Mouse (Mus musculus) left cerebral cortex, adult 8-10 months (tissue): Measurements from ENCODE around the gene Siah3. TPM values are rescaled to one million over a fixed set of nuclear protein-coding genes. Genes with fewer than 3 reads are reported as not detected.

Experiments used
- DNase-seq, 2 experiments: peaks; one replicate each; pipeline ENCODE4 v3.0.0; 2022; ENCODE audit warnings: low spot score in 2 of 2
- total RNA-seq, 4 experiments: library from RNA; stranded (reverse); gene quantifications; 2 replicates each; pipeline ENCODE4 v1.2.4; 2022

Siah3 gene
- total RNA-seq, 4 experiments from 2014 or later = 4.3 to 5.5 (median 5.4) TPM

DNA sequence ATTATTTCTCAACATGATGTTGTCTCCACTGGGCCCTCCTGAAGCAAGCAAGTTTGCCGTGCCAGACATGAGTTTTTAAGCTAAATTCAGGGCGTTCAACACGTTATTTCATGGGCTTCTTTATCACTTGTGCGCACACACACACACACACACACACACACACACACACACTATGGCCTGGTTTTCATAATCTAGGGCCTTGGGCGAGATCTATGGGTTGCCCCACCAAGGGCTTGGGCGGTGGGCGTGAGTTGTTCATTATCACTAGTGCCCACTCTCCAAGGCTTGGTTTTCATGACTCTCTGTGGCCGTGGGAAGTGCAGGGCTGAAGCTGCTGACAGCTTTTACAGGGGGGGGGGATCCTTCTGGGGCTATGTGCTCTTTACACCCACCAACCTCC is 63.9 kb downstream of the Siah3 start:
- DNase-seq = no peak

DNA sequence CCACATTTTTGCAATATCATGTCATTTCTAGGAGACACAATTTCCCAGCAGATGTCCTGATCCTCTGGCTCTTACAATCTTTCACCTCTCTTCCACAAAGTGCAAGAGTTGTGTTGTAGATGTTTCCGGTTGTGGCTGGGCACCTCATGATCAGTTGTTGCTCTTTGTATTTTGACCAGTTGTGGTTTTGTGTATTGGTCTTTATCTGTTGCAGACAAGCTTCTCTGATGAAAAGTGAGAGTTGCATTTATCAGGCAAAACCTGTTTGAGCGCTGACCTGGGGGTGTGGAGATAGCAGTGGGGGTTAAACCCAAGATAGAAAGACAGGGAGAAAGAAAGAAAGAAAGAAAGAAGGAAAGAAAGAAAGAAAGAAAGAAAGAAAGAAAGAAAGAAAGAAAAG is 68.9 kb downstream of the Siah3 start:
- no peak for DNase-seq

DNA sequence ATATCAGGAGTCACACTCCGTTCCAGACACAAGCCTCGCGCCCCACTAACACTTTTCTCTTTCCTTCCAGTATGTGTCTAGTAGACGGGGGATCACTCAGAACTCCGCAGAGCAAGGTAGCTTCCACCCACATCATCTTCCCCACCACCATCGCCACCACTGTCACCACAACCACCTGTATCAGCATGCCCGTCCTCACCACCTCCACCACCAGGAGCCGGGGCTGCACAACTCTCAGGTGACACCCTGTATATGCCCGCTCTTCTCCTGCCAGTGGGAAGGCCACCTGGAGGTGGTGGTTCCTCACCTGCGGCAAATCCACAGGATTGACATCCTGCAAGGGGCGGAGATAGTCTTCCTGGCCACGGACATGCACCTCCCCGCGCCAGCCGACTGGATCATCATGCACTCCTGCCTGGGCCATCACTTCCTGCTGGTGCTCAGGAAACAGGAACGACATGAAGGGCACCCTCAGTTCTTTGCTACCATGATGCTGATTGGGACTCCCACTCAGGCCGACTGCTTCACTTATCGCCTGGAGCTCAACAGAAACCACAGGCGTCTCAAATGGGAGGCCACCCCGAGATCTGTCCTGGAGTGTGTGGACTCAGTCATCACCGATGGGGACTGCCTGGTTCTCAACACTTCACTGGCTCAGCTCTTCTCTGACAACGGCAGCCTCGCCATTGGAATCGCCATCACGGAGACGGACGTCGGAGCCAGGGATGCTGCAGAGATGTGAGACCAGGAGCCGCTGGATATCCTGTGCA is 69.8 kb downstream of the Siah3 start:
- DNase-seq = no peak

DNA sequence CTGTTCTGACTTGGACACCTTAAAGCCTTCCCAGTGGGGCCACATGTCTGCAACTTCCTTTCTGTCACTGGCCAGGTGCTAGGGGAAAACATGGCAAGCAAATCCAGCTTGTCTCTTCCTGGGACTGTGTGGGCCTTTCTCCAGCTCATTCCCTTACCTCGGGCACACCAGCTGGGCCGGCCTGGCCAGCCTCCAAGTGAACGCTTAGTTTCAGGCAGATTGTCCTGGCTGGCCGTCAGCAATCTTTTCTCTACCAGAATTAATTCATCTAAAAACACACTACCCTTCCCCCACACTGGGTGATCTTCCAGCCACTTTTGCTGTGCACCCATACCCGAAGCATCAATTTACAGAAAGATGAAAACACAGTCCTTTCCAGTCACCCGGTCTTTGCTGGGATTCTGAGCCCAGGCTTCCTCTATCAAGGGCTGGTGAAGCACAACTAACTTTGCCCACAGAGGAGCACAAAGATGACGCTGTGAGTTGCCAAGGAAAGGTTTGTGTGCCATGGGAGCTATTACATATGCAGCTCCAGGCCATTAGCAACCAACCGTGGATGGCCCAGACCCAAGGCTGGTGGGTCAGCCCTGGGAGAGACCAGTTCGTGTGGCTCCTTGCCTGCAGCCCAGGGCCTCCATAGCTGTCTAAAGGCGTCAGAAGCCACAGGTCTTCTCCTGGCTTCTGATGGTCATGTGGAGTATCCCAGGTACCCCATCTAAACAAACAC is 71.8 kb downstream of the Siah3 start:
- peak; percentile 35 to 86 for DNase-seq

DNA sequence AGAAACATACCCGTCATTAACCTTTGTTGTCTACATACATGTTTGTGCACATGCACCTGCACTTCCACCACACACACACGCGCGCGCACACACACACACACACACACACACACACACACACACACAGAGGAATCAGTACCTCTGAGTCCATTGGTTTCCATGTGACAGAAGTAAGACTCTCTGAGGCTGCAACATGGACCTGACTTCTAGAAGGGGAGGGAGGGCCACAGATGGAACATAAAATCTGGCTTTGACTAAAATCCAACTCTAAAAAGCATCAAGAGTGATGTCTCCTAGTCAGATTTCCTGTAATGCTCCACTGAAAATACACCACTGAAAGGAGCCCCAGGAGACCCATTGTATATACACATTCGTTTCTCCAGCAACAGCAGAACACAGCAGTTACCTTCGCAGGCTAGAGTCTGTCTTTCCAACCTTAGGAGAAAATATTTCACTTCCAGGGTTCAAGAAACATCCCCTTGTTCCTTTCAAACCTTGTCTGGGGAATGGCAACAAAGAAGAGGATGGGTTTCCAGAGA is 75.1 kb downstream of the Siah3 start:
- no peak for DNase-seq

DNA sequence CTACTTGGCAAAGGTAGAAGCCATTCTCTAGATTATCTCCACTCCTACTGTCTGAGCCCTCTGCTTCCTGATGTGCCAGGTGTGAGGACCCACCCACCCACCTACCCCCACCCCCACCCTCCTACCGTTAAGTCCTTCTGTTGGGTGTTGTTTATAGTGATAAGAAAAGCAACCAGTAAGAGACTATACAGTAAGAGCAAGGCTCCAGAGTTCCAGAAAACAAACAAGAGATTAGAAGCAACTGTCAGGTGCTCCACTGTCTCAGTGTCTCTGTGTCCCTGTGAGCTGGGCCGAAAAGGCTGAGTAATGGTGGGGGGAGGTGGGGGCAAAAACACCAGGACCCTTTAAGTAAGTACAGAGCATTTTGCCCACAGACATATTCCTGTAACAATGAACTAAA is 83.4 kb downstream of the Siah3 start:
- no peak for DNase-seq

DNA sequence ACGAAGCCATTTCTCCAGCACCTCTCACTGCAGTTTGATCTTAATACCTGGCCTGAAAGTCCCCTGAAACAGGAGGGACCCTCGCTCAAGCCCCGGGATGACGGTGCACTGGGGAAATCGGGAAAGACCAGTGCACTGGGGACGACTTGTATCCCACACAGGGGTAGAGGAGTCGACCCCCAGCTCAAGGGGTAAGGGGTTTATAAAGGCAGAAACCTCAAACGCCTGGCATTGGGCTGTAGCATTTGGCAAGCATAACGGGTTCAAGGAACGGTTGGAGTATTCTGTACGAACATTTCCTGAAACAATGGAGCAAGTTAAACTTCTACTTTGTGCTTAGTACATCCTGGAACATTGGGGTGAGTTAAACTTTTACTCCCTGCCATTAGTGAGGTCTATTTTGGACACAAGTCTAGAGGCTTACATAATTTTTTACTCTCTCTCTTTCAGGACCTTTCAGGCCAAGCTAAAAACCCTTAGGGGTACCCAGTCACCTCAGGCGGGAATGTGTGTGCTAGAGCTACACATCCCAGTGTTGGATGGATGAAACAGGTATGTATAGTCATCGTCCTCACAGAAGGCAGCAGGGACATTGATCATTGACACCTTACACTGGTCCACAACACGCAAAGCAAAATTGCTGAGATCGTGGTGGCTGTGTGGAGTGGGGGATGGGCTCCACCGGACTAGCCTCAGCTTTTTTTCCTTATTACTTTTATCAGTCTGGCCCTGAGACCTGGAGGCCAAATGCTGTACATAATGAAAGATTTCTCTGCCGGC is 84.6 kb downstream of the Siah3 start:
- DNase-seq = no peak

DNA sequence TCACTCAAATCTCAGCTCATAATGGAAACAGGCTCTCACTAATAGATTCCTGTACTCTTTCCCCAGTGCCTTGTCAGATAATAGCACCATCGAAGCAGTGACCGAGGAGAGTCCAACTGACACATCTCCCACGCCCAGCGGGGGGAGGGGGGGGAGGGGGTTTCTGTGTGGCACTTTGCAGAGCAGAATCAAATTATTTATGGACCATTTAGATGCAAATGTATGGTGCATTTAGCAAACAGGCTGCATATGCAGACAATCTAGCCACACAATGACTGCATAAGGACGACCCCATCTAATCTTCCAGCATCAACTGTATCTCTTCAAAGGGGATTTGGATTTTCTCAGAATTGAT is 85.2 kb downstream of the Siah3 start:
- DNase-seq = no peak

DNA sequence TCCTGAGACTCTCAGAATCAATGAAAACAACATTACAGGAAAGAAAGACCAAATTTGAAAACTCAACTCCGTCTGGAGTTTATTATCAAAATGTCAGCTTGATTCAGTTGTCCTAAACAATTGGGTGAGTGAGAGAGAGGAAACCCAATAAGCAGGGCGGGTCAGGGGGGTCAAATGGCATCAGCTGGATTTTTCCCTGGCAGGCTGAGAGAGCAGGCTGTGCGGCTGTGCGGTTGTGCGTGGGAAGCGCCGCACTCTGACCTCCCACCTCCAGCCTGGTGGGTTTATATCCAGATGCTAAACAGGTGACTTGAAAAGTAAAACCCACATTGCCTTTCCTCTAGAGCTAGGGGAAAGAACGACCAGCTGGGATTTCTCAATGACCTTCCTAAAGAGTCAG is 85.9 kb downstream of the Siah3 start:
- DNase-seq = no peak

DNA sequence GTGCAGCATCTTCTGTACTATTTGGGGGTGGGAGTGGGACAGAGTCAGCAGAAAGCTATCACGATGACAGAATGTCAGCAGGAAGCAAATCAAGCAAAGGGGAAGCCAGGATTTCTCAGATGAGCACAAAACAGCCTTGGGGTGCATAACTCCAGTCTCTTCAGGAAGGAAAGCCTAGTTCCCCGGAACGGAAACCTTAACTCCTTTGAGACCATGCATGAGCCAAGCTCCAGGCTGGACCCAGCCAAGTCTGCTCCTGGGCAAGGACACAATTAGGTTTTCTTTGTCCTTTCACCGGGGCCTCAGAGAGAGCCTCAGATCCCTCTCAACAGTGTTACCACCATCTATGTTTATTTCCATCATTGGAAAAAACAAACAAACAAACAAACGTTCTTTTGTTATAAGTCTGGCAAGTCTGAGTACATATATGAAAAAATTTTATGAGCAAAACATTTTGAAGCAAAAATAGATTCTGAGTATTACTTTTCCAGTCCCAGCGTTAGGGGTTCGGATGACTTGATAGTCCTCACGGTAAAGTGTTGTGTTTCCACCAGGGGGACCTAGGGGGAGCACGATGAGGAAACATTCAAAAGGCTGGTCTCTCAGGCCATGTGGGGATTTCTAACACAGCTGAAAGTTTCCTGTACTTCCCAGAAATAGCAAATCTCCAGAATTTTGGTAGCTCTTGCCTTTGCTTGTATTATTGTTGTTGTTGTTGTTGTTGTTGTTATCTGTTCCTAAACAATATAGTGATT is 106.0 kb downstream of the Siah3 start:
- no peak for DNase-seq

DNA sequence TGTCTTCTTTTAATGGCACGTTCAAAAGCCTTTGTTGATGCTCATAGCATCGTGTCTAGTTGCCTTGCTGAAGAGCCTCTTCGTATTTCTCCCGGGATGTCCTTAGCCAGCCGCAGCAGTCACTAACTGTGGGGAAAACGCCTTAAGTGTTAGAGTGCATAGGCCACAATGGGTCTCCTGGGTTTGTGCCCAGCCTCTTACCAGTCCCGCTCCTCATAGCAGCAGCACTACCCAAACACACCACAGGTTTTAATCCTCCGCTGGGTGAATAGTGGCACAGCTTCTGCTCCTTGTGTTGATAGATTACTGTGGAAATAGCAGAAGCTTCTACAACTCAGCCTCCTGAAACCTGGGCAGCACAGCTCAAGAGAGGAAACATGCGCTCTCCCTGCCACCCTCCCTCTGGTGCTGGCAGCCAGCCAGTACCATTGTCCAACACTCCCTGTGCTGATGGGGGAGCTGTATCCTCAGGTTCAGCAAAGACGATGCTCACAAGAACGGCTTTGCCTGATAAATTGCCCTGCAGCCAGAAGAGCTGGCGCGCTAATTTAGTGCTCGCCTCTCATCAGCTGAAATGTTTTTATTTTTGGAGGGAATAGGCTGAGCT is 109.9 kb downstream of the Siah3 start:
- peak; percentile 29 to 36 for DNase-seq

DNA sequence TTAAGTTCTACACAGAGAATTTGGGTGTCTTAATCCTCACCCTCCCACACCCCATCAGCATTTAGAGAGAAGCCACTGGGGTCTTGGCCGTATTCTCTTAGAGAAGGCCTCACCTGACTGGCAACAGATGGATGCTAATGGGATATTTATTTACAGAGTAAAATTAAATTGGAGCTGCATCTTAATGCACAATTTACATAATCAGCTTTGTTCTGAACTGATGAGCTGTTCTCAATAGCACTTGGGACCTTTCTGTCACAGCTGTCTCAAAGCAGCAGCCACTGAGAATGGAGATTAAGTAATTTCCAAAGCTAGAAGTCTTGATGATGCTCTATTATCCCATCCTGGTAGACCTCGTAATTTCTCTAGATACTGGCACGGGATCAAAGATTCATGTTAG is 110.5 kb downstream of the Siah3 start:
- no peak for DNase-seq

DNA sequence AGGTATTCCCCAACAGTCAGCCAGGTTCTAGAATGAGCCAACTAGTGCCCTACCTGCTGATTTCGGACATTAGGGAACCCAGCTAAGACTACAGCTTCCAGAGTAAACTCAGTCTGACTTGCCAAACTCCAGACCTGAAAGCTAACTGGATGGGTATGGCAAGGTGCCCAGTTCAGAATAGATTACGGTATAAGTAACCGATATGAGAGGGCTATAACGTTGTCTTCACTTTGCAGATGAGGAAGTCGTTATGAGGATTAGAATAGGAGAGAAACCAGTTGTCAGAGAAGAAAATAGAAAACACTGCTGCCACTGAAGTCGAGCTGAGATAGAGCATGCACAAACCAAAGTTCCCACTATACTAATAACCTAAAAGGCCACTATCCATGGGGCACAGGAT is 123.2 kb downstream of the Siah3 start:
- DNase-seq = no peak

Other genes starting within 250 kb of the Siah3 start
- not detected for gene Cpb2, start 213.7 kb upstream of the Siah3 start, total RNA-seq
- gene Zc3h13, start 171.6 kb upstream of the Siah3 start, total RNA-seq = 10 to 100 TPM; 46.5 to 55.6 (median 49.7) TPM
- gene Spert, start 137.1 kb downstream of the Siah3 start, total RNA-seq = not detected
- not detected for gene Erich6b, start 186.3 kb downstream of the Siah3 start, total RNA-seq